Mouse (Mus musculus) G1E (cell line): ENCODE results near the gene Arhgef19. TPM values are rescaled to one million over a fixed set of nuclear protein-coding genes. Genes with fewer than 3 reads are reported as not detected.

ENCODE experiments used
- ATAC-seq: 2 replicates; pipeline ENCODE4 v1.8.0; 2016; ENCODE audit warnings: mild to moderate bottlenecking; ENCODE audit not compliant: insufficient number of reproducible peaks, poor library complexity, low FRiP score, severe bottlenecking; ENCODE audit errors: extremely low read depth
- DNase-seq: peaks from one replicate; pipeline ENCODE4 v3.0.0; 2012; ENCODE audit warnings: low spot score
- H3K27me3 ChIP-seq: 2 replicates; pipeline ENCODE4 v1.6.1; 2012; ENCODE audit warnings: mild to moderate bottlenecking, low read length, inconsistent platforms; ENCODE audit not compliant: insufficient read depth
- H3K36me3 ChIP-seq: replicated peaks from 2 replicates; pipeline ENCODE3; 2012; ENCODE audit warnings: mild to moderate bottlenecking, inconsistent platforms
- H3K4me1 ChIP-seq: 2 replicates; pipeline ENCODE4 v1.6.1; 2012; ENCODE audit warnings: low read depth, low read length, inconsistent platforms, mixed read lengths; ENCODE audit not compliant: insufficient read depth
- H3K4me3 ChIP-seq: 2 replicates; pipeline ENCODE4 v1.5.1; 2012; ENCODE audit warnings: low read depth, mild to moderate bottlenecking, inconsistent platforms, low read length, moderate library complexity, mixed read lengths
- H3K9me3 ChIP-seq: replicated peaks from 2 replicates; pipeline ENCODE4 v1.6.1; 2012; ENCODE audit warnings: inconsistent platforms
- CTCF ChIP-seq: IDR thresholded peaks from 2 replicates; pipeline ENCODE4 v1.5.1; 2012; ENCODE audit warnings: low read depth, low read length, inconsistent platforms, mixed read lengths
- GATA1 ChIP-seq: IDR thresholded peaks from 2 replicates; pipeline ENCODE4 v1.6.1; 2012; ENCODE audit warnings: borderline replicate concordance, low read length, inconsistent platforms, mixed read lengths
- GATA2 ChIP-seq: IDR thresholded peaks from 2 replicates; pipeline ENCODE4 v1.6.1; 2012; ENCODE audit warnings: low read depth, low read length, inconsistent platforms, borderline replicate concordance
- POLR2AphosphoS5 ChIP-seq: IDR thresholded peaks from 2 replicates; pipeline ENCODE4 v1.6.1; 2012; ENCODE audit warnings: low read depth, low read length, inconsistent platforms; ENCODE audit not compliant: insufficient replicate concordance
- TAL1 ChIP-seq: conservative IDR thresholded peaks from 2 replicates; pipeline ENCODE4 v1.6.1; 2012; ENCODE audit warnings: low read depth, low read length, inconsistent platforms, mixed read lengths
- polyA plus RNA-seq: library from polyadenylated mRNA; stranded (reverse); fragments of >175 nt; gene quantifications from 2 replicates; pipeline ENCODE4 v1.2.3, GENCODE M21; 2012
- total RNA-seq, 2 experiments: library from RNA; stranded (forward) in 1 of 2; stranded (reverse) in 1 of 2; fragments of 200-1000 nt in 1 of 2; fragments of >200 nt in 1 of 2; fragmentation: Nextera tagmentation in 1 of 2; gene quantifications; 2 replicates each; pipeline ENCODE4 v1.2.3; 2014 to 2017

Gene Arhgef19
- total and polyA plus RNA-seq, 3 experiments = not detected

GRCm38 (mm10) chr4:141202192-141202591, 37.1 kb upstream of the Arhgef19 start:
- ATAC-seq = no peak

GRCm38 (mm10) chr4:141204580-141205061, 34.7 kb upstream of the Arhgef19 start:
- 0 out of 2 replicates have a peak, but pooled peaks have one; percentile 74 for ATAC-seq
- Histone ChIP-seq H3K4me1 (peaks cover 15% of the 10 kb centered on the region; the same call in 1 of the 2 replicates), H3K27me3 (no peaks in the 10 kb centered on the region), H3K4me3 (no peak overlapping the region), H3K9me3 (no peaks in the 10 kb centered on the region), H3K36me3 (peaks cover 58% of the 10 kb centered on the region)
- DNase-seq = peak; percentile 30
- TF ChIP-seq GATA2 (no peak), TAL1 (no peak), CTCF (no peak), GATA1 (no peak)

More at GRCm38 (mm10) chr4:141202192-141202591, 37.1 kb upstream of the Arhgef19 start:
- Histone ChIP-seq H3K27me3 (no peaks in the 10 kb centered on the region), H3K4me3 (no peak overlapping the region), H3K36me3 (peaks cover 81% of the 10 kb centered on the region), H3K9me3 (no peaks in the 10 kb centered on the region), H3K4me1 (peaks cover 17% of the 10 kb centered on the region; the same call in 1 of the 2 replicates)
- DNase-seq = no peak
- TF ChIP-seq GATA1 (no peak), POLR2AphosphoS5 (no peak), TAL1 (no peak), CTCF (no peak)

GRCm38 (mm10) chr4:141207081-141207480, 32.2 kb upstream of the Arhgef19 start:
- TF ChIP-seq TAL1 (no peak), GATA1 (no peak), GATA2 (no peak), POLR2AphosphoS5 (no peak), CTCF (no peak)
- Histone ChIP-seq H3K4me1 (peaks cover 16% of the 10 kb centered on the region; the same call in 1 of the 2 replicates), H3K4me3 (no peak overlapping the region), H3K36me3 (peaks cover 34% of the 10 kb centered on the region), H3K9me3 (no peaks in the 10 kb centered on the region), H3K27me3 (no peaks in the 10 kb centered on the region)
- ATAC-seq (no peak), DNase-seq (no peak)

- TF ChIP-seq GATA2 (no peak), CTCF (no peak), GATA1 (no peak), POLR2AphosphoS5 (no peak), TAL1 (no peak)
- H3K27me3 ChIP-seq = peaks cover 2% of the 10 kb centered on the region; the same call in 1 of the 2 replicates
- DNase-seq (no peak), ATAC-seq (no peak)
- peaks cover 31% of the 10 kb centered on the region for H3K4me1 ChIP-seq
- H3K36me3 ChIP-seq = peaks cover under 1% of the 10 kb centered on the region
- no peak overlapping the region for H3K4me3 ChIP-seq
- no peaks in the 10 kb centered on the region for H3K9me3 ChIP-seq
These were observed 28.6 kb upstream of the Arhgef19 start for GRCm38 (mm10) chr4:141210524-141211219.

DNA sequence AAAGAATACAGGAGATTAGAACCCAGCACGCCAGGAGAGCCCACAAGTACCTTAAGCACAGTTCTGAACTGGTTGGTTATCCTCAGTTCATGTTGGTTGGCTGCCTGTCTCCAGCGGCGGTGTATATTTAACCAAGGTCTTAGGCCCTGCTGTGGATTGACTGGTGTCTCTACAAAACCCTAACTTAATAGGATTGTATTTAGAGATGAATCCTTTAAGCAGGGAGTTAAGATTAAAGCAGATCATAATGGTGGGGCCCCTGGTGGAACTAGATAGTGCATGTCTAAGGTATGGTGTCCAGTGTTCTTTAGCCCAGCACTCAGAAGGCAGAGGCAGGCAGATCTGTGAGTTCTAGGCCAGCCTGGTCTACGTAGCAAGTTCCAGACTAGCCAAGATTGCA, 27.7 kb upstream of the Arhgef19 start:
- Histone ChIP-seq H3K27me3 (peaks cover 2% of the 10 kb centered on the region; the same call in 1 of the 2 replicates), H3K9me3 (no peaks in the 10 kb centered on the region), H3K36me3 (peaks cover 2% of the 10 kb centered on the region), H3K4me1 (peaks cover 31% of the 10 kb centered on the region), H3K4me3 (no peak overlapping the region)
- TF ChIP-seq POLR2AphosphoS5 (no peak), CTCF (no peak), GATA1 (no peak), TAL1 (no peak), GATA2 (no peak)
- DNase-seq = no peak
- ATAC-seq = no peak

GRCm38 (mm10) chr4:141212892-141213291, 26.4 kb upstream of the Arhgef19 start:
- Histone ChIP-seq H3K27me3 (peaks cover 2% of the 10 kb centered on the region; the same call in 1 of the 2 replicates), H3K36me3 (peaks cover 11% of the 10 kb centered on the region), H3K4me1 (peaks cover 31% of the 10 kb centered on the region), H3K9me3 (no peaks in the 10 kb centered on the region), H3K4me3 (no peak overlapping the region)
- ATAC-seq (no peak), DNase-seq (no peak)
- TF ChIP-seq CTCF (no peak), TAL1 (no peak), GATA2 (no peak), POLR2AphosphoS5 (no peak), GATA1 (no peak)
